Mouse (Mus musculus) erythroblast, embryonic 14.5 days (primary cell): ENCODE results near the gene Krt23. TPM values are rescaled to one million over a fixed set of nuclear protein-coding genes. Genes with fewer than 3 reads are reported as not detected.

Experiments
- H3K27me3 ChIP-seq: 2 replicates; pipeline ENCODE4 v1.6.1; 2012; ENCODE audit warnings: inconsistent platforms; ENCODE audit not compliant: control insufficient read depth
- H3K36me3 ChIP-seq: 2 replicates; pipeline ENCODE4 v1.6.1; 2012; ENCODE audit warnings: mild to moderate bottlenecking, inconsistent platforms; ENCODE audit not compliant: control insufficient read depth
- H3K4me1 ChIP-seq: 2 replicates; pipeline ENCODE4 v1.6.1; 2012; ENCODE audit warnings: inconsistent platforms; ENCODE audit not compliant: control insufficient read depth
- H3K4me3 ChIP-seq: replicated peaks from 2 replicates; pipeline ENCODE3; 2012; ENCODE audit warnings: moderate library complexity, mild to moderate bottlenecking, inconsistent platforms
- H3K9me3 ChIP-seq: 2 replicates; pipeline ENCODE4 v1.6.1; 2012; ENCODE audit warnings: low read length, inconsistent platforms, mixed read lengths; ENCODE audit not compliant: control insufficient read depth
- GATA1 ChIP-seq: IDR thresholded peaks from 2 replicates; pipeline ENCODE4 v1.6.1; 2012; ENCODE audit warnings: low read length, inconsistent platforms, mixed read lengths
- TAL1 ChIP-seq: IDR thresholded peaks from 3 replicates; pipeline ENCODE4 v1.6.1; 2012; ENCODE audit warnings: low read length, inconsistent platforms, mixed read lengths
- polyA plus RNA-seq: library from polyadenylated mRNA; stranded (reverse); fragments of >175 nt; gene quantifications from 2 replicates; pipeline ENCODE4 v1.2.3, GENCODE M21; 2012

Gene Krt23
- polyA plus RNA-seq, 1 experiment, result not detected

GRCm38 (mm10) chr11:99463155-99463554, 29.8 kb downstream of the Krt23 start:
- TF ChIP-seq GATA1 (no peak), TAL1 (no peak)

DNA sequence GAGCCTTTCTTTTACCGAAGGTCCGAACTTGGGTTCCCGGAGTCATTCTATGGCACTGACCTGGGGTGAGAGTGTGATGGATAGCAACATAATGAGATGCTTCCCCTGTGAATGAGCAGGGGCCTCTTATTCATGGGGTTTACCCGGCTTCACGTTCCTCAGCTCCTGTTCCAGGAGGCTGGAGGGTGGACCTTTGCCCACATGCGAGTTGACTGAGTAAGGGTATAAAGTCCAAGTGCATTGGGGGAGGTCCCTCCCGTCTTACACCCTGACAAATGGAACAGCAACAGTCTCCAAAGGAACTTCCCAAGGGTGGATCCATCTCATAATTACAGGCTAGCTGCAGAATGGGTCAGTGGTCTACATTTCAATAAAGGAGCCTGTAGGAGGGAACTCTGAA, 31.2 kb downstream of the Krt23 start:
- Histone ChIP-seq H3K4me3 (no peak overlapping the region), H3K36me3 (no peaks in the 10 kb centered on the region), H3K27me3 (no peaks in the 10 kb centered on the region), H3K4me1 (no peaks in the 10 kb centered on the region), H3K9me3 (no peaks in the 10 kb centered on the region)
- TF ChIP-seq GATA1 (no peak), TAL1 (no peak)

More at GRCm38 (mm10) chr11:99463155-99463554, 29.8 kb downstream of the Krt23 start:
- H3K4me1 ChIP-seq, result no peaks in the 10 kb centered on the region
- no peaks in the 10 kb centered on the region for H3K9me3 ChIP-seq
- no peak overlapping the region for H3K4me3 ChIP-seq
- no peaks in the 10 kb centered on the region for H3K36me3 ChIP-seq
- no peaks in the 10 kb centered on the region for H3K27me3 ChIP-seq

- H3K36me3 ChIP-seq, result no peaks in the 10 kb centered on the region
- H3K9me3 ChIP-seq, result no peaks in the 10 kb centered on the region
- no peaks in the 10 kb centered on the region for H3K27me3 ChIP-seq
- TF ChIP-seq GATA1 (no peak), TAL1 (no peak)
- no peaks in the 10 kb centered on the region for H3K4me1 ChIP-seq
- no peak overlapping the region for H3K4me3 ChIP-seq
Measured at GRCm38 (mm10) chr11:99458887-99459286, 34.0 kb downstream of the Krt23 start.

- TF ChIP-seq TAL1 (no peak), GATA1 (no peak)
- Histone ChIP-seq H3K9me3 (no peaks in the 10 kb centered on the region), H3K4me1 (no peaks in the 10 kb centered on the region), H3K36me3 (no peaks in the 10 kb centered on the region), H3K27me3 (no peaks in the 10 kb centered on the region), H3K4me3 (no peak overlapping the region)
Measured at GRCm38 (mm10) chr11:99454759-99455158, 38.2 kb downstream of the Krt23 start.

DNA sequence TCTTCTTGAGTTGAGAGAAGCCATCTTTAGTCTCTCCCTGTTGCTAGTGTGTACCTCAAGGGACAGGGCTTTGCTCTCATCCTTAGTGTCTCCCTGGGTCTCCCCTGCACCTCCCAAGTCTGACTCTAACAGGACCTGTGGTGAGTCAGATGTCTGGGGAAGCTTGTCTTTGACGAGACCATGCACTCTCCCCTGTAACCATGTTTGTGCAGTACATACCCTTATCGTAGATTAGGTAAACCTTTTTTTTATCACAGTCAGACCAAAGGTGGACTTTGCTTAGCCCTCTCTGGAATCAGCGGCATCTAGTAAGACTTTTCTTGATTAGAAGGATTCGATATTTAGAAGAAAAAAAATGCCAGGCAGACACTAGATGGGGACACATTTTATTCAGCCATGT, 38.9 kb downstream of the Krt23 start:
- TF ChIP-seq TAL1 (no peak), GATA1 (no peak)
- H3K4me1 ChIP-seq, result no peaks in the 10 kb centered on the region
- H3K9me3 ChIP-seq, result no peaks in the 10 kb centered on the region
- no peak overlapping the region for H3K4me3 ChIP-seq
- no peaks in the 10 kb centered on the region for H3K27me3 ChIP-seq
- H3K36me3 ChIP-seq, result no peaks in the 10 kb centered on the region

DNA sequence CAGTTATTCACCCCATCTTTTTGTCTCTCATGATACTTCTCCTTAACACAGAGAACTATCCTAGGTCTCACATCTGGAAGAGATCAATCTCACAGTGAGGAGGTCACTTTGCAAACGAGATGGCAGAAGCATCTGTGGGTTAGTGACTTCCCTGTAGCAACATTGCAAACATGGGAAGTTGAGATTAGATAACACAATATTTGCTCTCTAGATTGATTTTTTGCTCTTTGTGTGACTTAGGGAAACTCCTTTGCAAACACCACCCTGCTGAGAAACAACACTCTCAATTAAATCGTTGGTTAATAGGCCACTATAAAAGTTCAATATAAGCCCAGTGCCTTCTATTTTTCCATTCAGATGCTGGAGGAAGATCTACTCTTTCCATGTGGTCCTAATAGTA, 44.2 kb downstream of the Krt23 start:
- Histone ChIP-seq H3K27me3 (no peaks in the 10 kb centered on the region), H3K4me1 (no peaks in the 10 kb centered on the region), H3K4me3 (no peak overlapping the region), H3K36me3 (no peaks in the 10 kb centered on the region), H3K9me3 (peaks cover 4% of the 10 kb centered on the region; the same call in 1 of the 2 replicates)
- TF ChIP-seq TAL1 (no peak), GATA1 (no peak)

DNA sequence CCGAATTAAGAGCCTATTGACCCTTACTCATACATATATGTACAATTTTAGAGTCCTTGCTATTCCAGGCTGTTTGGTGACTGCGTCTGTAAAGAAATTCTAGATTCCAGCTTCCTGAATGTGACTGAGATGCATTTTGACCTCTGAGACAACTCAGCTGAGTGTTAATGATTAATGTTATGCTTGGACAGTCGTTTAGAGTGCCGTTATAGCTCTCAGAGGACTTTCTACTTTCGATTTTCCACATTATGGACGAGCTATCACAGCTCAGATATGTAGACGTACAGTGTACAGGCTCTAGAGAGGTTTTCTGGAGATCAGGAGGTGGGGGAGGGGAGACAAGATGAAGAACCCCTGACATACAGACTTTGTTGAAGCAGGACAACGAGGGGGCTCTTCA, 51.7 kb downstream of the Krt23 start:
- Histone ChIP-seq H3K36me3 (no peaks in the 10 kb centered on the region), H3K27me3 (no peaks in the 10 kb centered on the region), H3K4me3 (no peak overlapping the region), H3K4me1 (no peaks in the 10 kb centered on the region), H3K9me3 (no peaks in the 10 kb centered on the region)
- TF ChIP-seq GATA1 (no peak), TAL1 (no peak)

GRCm38 (mm10) chr11:99439465-99439864, 53.5 kb downstream of the Krt23 start:
- TF ChIP-seq TAL1 (no peak), GATA1 (no peak)
- no peaks in the 10 kb centered on the region for H3K9me3 ChIP-seq
- no peaks in the 10 kb centered on the region for H3K36me3 ChIP-seq
- no peaks in the 10 kb centered on the region for H3K4me1 ChIP-seq
- H3K27me3 ChIP-seq, result no peaks in the 10 kb centered on the region
- no peak overlapping the region for H3K4me3 ChIP-seq

DNA sequence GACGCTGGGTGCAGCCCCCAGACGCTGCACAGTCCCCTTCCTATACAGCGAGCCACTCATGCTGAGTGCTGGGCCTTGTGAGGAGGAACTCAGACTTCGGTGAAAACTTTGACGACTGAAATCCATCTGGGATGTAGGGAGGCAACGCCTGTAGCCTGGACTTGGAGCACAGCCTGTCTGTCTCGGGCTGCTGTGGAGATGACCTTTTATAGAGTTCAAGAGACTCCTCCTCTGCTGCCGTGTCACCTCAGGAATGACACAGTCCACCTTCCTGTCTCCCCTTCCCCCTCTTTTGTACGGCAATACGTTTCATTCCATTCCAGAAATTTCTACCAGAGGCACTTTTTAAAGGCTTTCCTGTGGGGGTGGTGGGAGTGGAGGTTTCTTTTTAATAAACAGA, 55.0 kb downstream of the Krt23 start, which contains the start of gene Krt20:
TSS of gene Krt20 (minus strand) at position 179 of the 400 bp plus-strand sequence.
- Histone ChIP-seq H3K9me3 (no peaks in the 10 kb centered on the region), H3K27me3 (no peaks in the 10 kb centered on the region), H3K4me3 (peak within 1 kb of the TSS; percentile 32), H3K4me1 (no peaks in the 10 kb centered on the region), H3K36me3 (no peaks in the 10 kb centered on the region)
- TF ChIP-seq GATA1 (no peak), TAL1 (no peak)

DNA sequence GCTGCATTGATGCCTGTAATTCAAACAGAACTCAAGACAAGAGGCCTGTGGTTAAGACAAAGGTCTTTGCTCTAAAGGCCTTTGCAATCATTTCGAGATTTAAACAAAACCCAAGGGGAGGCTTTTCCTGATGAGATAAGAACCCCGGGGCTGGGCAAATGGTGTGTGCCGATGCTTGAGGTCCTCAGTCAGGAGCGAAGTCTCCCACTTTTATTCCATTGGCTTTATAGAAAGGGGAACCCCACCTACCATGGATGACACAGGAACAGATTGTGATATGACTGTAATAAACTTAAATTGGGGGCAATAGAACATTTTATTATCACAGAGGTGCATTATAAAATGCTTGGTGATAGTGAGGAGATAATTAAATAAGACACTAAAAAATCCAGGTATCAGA, 56.3 kb downstream of the Krt23 start:
- no peak for TF ChIP-seq GATA1
- TF ChIP-seq TAL1, result no peak
- Histone ChIP-seq H3K9me3 (no peaks in the 10 kb centered on the region), H3K36me3 (no peaks in the 10 kb centered on the region), H3K4me1 (no peaks in the 10 kb centered on the region), H3K4me3 (peak overlapping the region; percentile 12), H3K27me3 (no peaks in the 10 kb centered on the region)
